Mouse (Mus musculus): Measurements from ENCODE around the gene Tmem132b.
"Not testable (repeated sequence)": the region's sequence is repeated elsewhere in the genome, so short reads cannot be mapped to it uniquely, and the experiment has no call there.

Tmem132b gene

GRCm38 (mm10) chr5:125531634-125532033, at the start of gene Tmem132b:
Tmem132b (plus strand) TSS chr5:125531774.
- no peak for DNase-seq (ENCODE audit: low read depth, low spot score)

GRCm38 (mm10) chr5:125482474-125482873, 49.1 kb upstream of the Tmem132b start:
- DNase-seq (ENCODE audit: low read depth, low spot score), result no peak

- peak; percentile 70 for DNase-seq (ENCODE audit: low read depth, low spot score)
Observed at GRCm38 (mm10) chr5:125483712-125484611, 47.6 kb upstream of the Tmem132b start.

- DNase-seq (ENCODE audit: low read depth, low spot score), result peak; percentile 88
Observed at GRCm38 (mm10) chr5:125485031-125485778, 46.4 kb upstream of the Tmem132b start.

- no peak for DNase-seq (ENCODE audit: low read depth, low spot score)
Observed at GRCm38 (mm10) chr5:125486088-125486487, 45.5 kb upstream of the Tmem132b start.

- DNase-seq (ENCODE audit: low read depth, low spot score), result peak; percentile 96
Observed at GRCm38 (mm10) chr5:125487375-125488115, 44.0 kb upstream of the Tmem132b start.

- peak; percentile 85 for DNase-seq (ENCODE audit: low read depth, low spot score)
Observed at GRCm38 (mm10) chr5:125488116-125488455, 43.5 kb upstream of the Tmem132b start.

GRCm38 (mm10) chr5:125488953-125489352, 42.6 kb upstream of the Tmem132b start:
- DNase-seq (ENCODE audit: low read depth, low spot score), result not testable (repeated sequence)

- no peak for DNase-seq (ENCODE audit: low read depth, low spot score)
Observed at GRCm38 (mm10) chr5:125491107-125491506, 40.5 kb upstream of the Tmem132b start.

- no peak for DNase-seq (ENCODE audit: low read depth, low spot score)
Observed at GRCm38 (mm10) chr5:125492379-125493092, 39.0 kb upstream of the Tmem132b start.

- no peak for DNase-seq (ENCODE audit: low read depth, low spot score)
Observed at GRCm38 (mm10) chr5:125493093-125493423, 38.5 kb upstream of the Tmem132b start.

GRCm38 (mm10) chr5:125495655-125496054, 35.9 kb upstream of the Tmem132b start:
- DNase-seq (ENCODE audit: low read depth, low spot score), result no peak

- peak; percentile 51 for DNase-seq (ENCODE audit: low read depth, low spot score)
Observed at GRCm38 (mm10) chr5:125497821-125498600, 33.6 kb upstream of the Tmem132b start.

GRCm38 (mm10) chr5:125501505-125501904, 30.1 kb upstream of the Tmem132b start:
- no peak for DNase-seq (ENCODE audit: low read depth, low spot score)

GRCm38 (mm10) chr5:125502186-125502585, 29.4 kb upstream of the Tmem132b start:
- no peak for DNase-seq (ENCODE audit: low read depth, low spot score)

GRCm38 (mm10) chr5:125503628-125504027, 27.9 kb upstream of the Tmem132b start:
- DNase-seq (ENCODE audit: low read depth, low spot score), result no peak

GRCm38 (mm10) chr5:125504692-125505091, 26.9 kb upstream of the Tmem132b start:
- DNase-seq (ENCODE audit: low read depth, low spot score), result no peak

GRCm38 (mm10) chr5:125505968-125506367, 25.6 kb upstream of the Tmem132b start:
- no peak for DNase-seq (ENCODE audit: low read depth, low spot score)

- peak; percentile 26 for DNase-seq (ENCODE audit: low read depth, low spot score)
Observed at GRCm38 (mm10) chr5:125507582-125507981, 24.0 kb upstream of the Tmem132b start.

GRCm38 (mm10) chr5:125508006-125508405, 23.6 kb upstream of the Tmem132b start:
- no peak for DNase-seq (ENCODE audit: low read depth, low spot score)

- peak; percentile 65 for DNase-seq (ENCODE audit: low read depth, low spot score)
Observed at GRCm38 (mm10) chr5:125509541-125509940, 22.0 kb upstream of the Tmem132b start.

Measured in A20 (cell line).